Mouse (Mus musculus) neural tube, embryonic 13.5 days (tissue): ENCODE results near the gene Grm4. TPM values are rescaled to one million over a fixed set of nuclear protein-coding genes. Genes with fewer than 3 reads are reported as not detected.

Experiments
- ATAC-seq: fragments of 200-750 bp; cut with Nextera tagmentation; 2 replicates; pipeline ENCODE4 v1.8.0; 2017; ENCODE audit warnings: low read depth, mild to moderate bottlenecking, moderate TSS enrichment, moderate library complexity
- H3K27ac ChIP-seq: fragments of 300-500 bp; sonication (generic); replicated peaks from 2 replicates; pipeline ENCODE4 v1.5.1; 2015; ENCODE audit warnings: moderate library complexity, mild to moderate bottlenecking, inconsistent platforms
- H3K27me3 ChIP-seq: fragments of 300-500 bp; sonication (generic); 2 replicates; pipeline ENCODE4 v1.6.1; 2015; ENCODE audit warnings: mild to moderate bottlenecking, inconsistent platforms
- H3K36me3 ChIP-seq: fragments of 300-500 bp; sonication (generic); 2 replicates; pipeline ENCODE4 v1.6.1; 2015; ENCODE audit warnings: mild to moderate bottlenecking, inconsistent platforms
- H3K4me1 ChIP-seq: fragments of 300-500 bp; sonication (generic); replicated peaks from 2 replicates; pipeline ENCODE4 v1.6.1; 2015; ENCODE audit warnings: inconsistent platforms
- H3K4me2 ChIP-seq: fragments of 300-500 bp; sonication (generic); 2 replicates; pipeline ENCODE4 v1.6.1; 2015; ENCODE audit warnings: inconsistent platforms, mild to moderate bottlenecking, moderate library complexity
- H3K4me3 ChIP-seq: fragments of 300-500 bp; sonication (generic); 2 replicates; pipeline ENCODE4 v1.5.1; 2015; ENCODE audit warnings: mild to moderate bottlenecking, inconsistent platforms
- H3K9ac ChIP-seq: fragments of 300-500 bp; sonication (generic); 2 replicates; pipeline ENCODE4 v1.6.1; 2015; ENCODE audit warnings: moderate library complexity, mild to moderate bottlenecking, inconsistent platforms
- H3K9me3 ChIP-seq: fragments of 300-500 bp; sonication (generic); 2 replicates; pipeline ENCODE4 v1.6.1; 2016; ENCODE audit warnings: inconsistent platforms
- WGBS: fragments of 180-500 bp; shearing (Covaris S2); methylation state at CpG from one replicate; pipeline ENCODE4 v1.1.7; 2015; 5-methylcytosine and 5-hydroxymethylcytosine counted together
- polyA plus RNA-seq: library from polyadenylated mRNA; unstranded; fragments of >200 nt; fragmentation: Nextera tagmentation; extraction: Ambion mirVana; gene quantifications from 2 replicates; pipeline ENCODE4 v1.2.1, GENCODE M21; 2015

Grm4 gene
- polyA plus RNA-seq, 1 experiment from 2014 or later = 3.5 TPM

GRCm38 (mm10) chr17:27507591-27507945 is 13.6 kb downstream of the Grm4 start:
- no peaks in the 10 kb centered on the region for H3K36me3 ChIP-seq
- H3K4me2 ChIP-seq = no peak overlapping the region
- WGBS = 90% methylated on average over 7 of the region's 7 CpGs
- H3K4me1 ChIP-seq = peaks cover 67% of the 10 kb centered on the region
- peaks cover 53% of the 10 kb centered on the region for H3K27me3 ChIP-seq
- H3K9me3 ChIP-seq = no peaks in the 10 kb centered on the region
- H3K4me3 ChIP-seq = no peak overlapping the region
- ATAC-seq = no peak
- no peak overlapping the region for H3K9ac ChIP-seq
- no peak overlapping the region for H3K27ac ChIP-seq

DNA sequence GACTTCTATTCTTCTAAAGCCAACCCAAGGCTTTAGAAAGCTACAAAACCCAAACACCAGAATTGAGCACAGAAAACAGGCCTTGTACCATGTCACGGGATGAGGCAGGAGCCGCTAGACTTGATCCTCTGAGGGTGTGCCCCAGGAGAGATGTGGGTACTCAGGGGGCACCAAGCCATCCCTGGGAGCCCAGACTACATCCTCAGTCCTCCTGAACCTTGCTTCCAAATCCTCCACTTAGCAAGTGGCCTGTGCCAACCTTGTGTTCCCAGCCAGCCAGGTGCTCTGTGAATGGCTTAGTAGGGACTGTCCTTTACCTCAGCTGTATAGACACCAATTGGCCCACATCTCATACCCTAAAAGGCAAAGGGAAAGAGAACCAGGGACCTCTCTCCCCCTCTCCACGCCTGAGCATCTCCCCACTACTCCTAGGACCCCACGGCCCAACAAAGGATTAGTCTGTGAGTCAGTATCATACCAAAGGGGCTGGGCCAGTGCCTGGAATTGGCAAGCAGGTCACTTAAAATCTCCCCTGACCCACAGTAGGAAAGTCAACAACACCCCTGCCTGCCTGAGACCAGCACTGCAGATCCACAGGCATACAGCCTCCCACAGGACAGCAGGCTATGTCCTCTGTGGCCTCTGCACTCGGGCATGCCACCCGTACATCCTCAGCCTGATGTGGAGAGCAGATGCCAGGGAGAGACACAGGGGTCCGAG is 14.2 kb downstream of the Grm4 start:
- WGBS = 83% methylated on average over 7 of the region's 7 CpGs
- ATAC-seq = no peak
- no peak overlapping the region for H3K4me2 ChIP-seq
- no peaks in the 10 kb centered on the region for H3K9me3 ChIP-seq
- peaks cover 67% of the 10 kb centered on the region for H3K4me1 ChIP-seq
- H3K9ac ChIP-seq = no peak overlapping the region
- no peaks in the 10 kb centered on the region for H3K36me3 ChIP-seq
- no peak overlapping the region for H3K27ac ChIP-seq
- no peak overlapping the region for H3K4me3 ChIP-seq
- H3K27me3 ChIP-seq = peaks cover 48% of the 10 kb centered on the region

- H3K27ac ChIP-seq = no peak overlapping the region
- no peaks in the 10 kb centered on the region for H3K36me3 ChIP-seq
- no peak for ATAC-seq
- no peaks in the 10 kb centered on the region for H3K9me3 ChIP-seq
- peaks cover 67% of the 10 kb centered on the region for H3K4me1 ChIP-seq
- no peak overlapping the region for H3K4me2 ChIP-seq
- 56% methylated on average over 11 of the region's 11 CpGs for WGBS
- H3K27me3 ChIP-seq = peaks cover 42% of the 10 kb centered on the region
- H3K9ac ChIP-seq = no peak overlapping the region
- no peak overlapping the region for H3K4me3 ChIP-seq
Measured at GRCm38 (mm10) chr17:27506362-27506761, 14.8 kb downstream of the Grm4 start.

DNA sequence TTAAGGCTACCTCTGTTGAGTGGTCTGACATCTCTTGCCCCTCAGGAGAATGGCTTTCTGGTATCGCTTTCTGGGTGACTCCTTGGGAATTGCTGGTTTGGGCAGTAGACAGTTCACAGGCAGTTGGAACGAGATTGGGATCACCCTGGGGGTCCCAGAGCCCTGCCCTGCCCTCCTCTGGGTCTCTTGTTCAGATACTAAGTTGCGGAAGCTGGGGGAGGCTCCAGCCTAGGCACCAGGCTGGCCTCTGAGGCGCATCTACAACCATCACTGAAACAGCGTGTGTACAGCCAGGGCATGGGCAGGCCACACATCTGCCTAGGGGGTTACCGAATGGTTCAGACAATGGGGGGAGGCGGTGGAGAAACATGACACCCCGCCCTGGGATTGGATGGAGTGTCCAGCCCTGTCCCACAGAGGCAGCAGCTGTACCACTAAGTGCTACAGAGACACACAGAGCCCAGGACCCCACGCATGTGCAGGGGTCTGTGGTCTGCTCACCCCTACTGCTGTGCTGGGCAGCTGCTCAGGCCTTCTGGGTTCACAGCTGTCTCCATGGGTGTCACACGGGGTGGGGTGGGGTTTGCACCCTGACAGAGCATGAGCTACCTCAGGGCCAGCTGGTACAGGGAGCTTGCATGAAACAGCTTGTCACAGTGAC is 15.9 kb downstream of the Grm4 start:
- Histone ChIP-seq H3K27ac (no peak overlapping the region), H3K4me2 (no peak overlapping the region), H3K4me3 (no peak overlapping the region), H3K4me1 (peaks cover 74% of the 10 kb centered on the region), H3K27me3 (peaks cover 32% of the 10 kb centered on the region), H3K9ac (no peak overlapping the region), H3K9me3 (no peaks in the 10 kb centered on the region), H3K36me3 (no peaks in the 10 kb centered on the region)
- WGBS = 20% methylated on average over 10 of the region's 10 CpGs
- ATAC-seq = no peak

GRCm38 (mm10) chr17:27503869-27504268 is 17.3 kb downstream of the Grm4 start:
- Histone ChIP-seq H3K36me3 (no peaks in the 10 kb centered on the region), H3K27me3 (peaks cover 20% of the 10 kb centered on the region), H3K4me2 (no peak overlapping the region), H3K9ac (no peak overlapping the region), H3K4me1 (peaks cover 74% of the 10 kb centered on the region), H3K27ac (peak overlapping the region; percentile 42), H3K9me3 (no peaks in the 10 kb centered on the region), H3K4me3 (no peak overlapping the region)
- 55% methylated on average over 7 of the region's 7 CpGs for WGBS
- no peak for ATAC-seq

DNA sequence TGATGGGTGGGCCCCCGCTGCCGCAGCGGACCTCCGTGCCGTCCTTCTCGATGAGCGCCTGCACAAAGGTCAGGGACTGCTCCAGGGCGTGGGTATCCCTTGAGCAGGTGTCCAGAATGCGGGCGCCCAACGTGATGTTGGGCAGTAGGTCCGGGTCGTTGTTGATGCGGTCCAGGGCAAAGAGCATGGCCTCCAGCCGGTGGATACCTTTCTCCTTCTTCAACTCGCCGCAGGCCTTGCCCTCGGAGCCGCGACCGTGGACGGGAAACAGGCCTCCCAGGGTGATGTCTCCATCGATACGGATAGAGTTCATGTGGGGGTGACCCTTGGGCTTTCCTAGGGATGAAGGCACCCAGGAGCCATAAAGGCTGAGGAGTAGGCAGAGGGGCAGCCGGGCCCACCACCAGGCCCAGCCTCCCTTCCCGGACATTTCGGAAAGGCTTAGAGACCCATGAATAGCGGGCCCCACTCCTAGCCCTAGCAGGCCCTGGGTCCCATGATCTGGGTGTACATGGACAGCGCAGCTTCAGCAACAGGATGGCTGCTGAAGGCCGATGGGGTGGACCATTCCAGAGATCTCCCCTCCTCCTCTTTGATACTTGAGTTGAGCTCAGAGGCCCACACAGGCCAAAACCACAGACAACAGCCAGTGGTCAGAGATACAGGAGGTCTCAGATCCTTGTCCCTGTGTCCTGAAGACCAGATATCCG is 18.3 kb downstream of the Grm4 start:
- Histone ChIP-seq H3K36me3 (no peaks in the 10 kb centered on the region), H3K4me1 (peaks cover 74% of the 10 kb centered on the region), H3K9me3 (no peaks in the 10 kb centered on the region), H3K9ac (no peak overlapping the region), H3K4me2 (no peak overlapping the region), H3K27ac (no peak overlapping the region), H3K27me3 (peaks cover 11% of the 10 kb centered on the region; the same call in 1 of the 2 replicates), H3K4me3 (no peak overlapping the region)
- 67% methylated on average over 31 of the region's 31 CpGs for WGBS
- ATAC-seq = no peak

DNA sequence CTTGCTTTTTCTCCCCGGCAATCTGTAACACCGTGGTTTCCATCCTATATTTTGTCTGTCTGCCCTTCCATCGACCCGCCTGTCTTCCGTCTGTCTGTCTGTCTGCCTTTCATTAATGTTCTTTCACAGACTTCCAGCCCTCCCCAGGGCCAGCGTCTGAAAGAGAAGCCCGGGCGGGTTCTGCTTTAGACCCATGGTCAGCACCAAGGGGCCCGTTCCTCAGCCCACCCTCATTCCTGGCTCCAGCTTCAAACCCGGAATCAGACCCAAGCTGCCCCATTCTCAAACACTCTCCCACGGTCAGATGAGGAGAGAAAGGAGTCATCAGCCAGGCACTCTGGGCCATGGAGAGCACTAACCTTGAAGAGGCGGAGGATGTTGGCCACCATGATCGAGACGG is 18.9 kb downstream of the Grm4 start:
- H3K4me3 ChIP-seq = no peak overlapping the region
- no peaks in the 10 kb centered on the region for H3K9me3 ChIP-seq
- H3K4me1 ChIP-seq = peaks cover 72% of the 10 kb centered on the region
- H3K36me3 ChIP-seq = no peaks in the 10 kb centered on the region
- H3K4me2 ChIP-seq = peak overlapping the region; percentile 28; the same call in 1 of the 2 replicates
- H3K27me3 ChIP-seq = peaks cover 8% of the 10 kb centered on the region; the same call in 1 of the 2 replicates
- no peak overlapping the region for H3K9ac ChIP-seq
- 25% methylated on average over 14 of the region's 14 CpGs for WGBS
- peak overlapping the region; percentile 70; the same call in 1 of the 2 replicates for H3K27ac ChIP-seq
- ATAC-seq = no peak

DNA sequence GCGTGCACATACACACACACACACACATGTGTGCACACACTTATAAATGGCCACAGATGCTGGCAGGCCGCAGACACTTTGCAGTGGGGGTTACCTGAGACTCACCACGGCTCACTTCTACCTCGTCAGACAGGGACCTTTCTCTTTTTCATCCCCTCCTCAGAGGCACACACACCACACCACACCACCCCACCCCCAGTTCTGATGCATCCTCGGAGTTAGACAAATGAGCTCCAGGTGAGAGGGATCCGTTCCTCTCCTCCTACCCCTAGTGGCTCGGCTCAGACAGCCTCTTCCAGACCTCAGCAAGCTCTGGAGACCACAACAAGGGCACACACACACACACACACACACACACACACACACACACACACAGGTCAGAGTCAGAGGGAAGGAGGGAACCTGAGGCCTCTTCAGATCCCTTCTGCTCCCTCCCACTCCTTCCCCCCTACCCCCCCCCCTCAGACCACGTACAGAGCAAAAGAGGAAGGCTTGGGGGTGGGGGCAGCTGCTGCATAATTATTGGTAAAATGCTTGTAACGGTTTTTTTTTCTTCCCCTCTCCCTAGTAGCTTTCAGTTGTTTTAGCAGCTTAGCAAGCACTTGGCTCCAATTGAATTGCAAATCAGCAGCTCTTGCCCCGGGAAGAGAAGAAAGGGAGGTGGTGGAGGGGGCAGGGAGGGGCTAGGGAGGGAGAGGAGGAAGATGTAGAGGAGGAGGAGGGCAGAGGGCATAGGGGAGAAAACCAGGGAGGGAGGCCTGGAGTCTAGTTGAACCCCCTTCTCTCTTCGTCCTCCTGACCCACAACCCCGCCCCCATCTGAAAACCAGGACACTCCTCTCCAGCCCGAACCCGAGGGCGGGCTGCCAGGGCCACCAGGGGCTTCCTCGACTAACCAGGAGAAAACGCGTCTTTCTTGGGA is 19.6 kb downstream of the Grm4 start:
- H3K4me1 ChIP-seq = peaks cover 72% of the 10 kb centered on the region
- peak; percentile 52; the same call in 1 of the 2 replicates for ATAC-seq
- no peak overlapping the region for H3K4me3 ChIP-seq
- 7% methylated on average over 18 of the region's 18 CpGs for WGBS
- peak overlapping the region; percentile 70 for H3K27ac ChIP-seq
- H3K27me3 ChIP-seq = peaks cover 6% of the 10 kb centered on the region; the same call in 1 of the 2 replicates
- no peaks in the 10 kb centered on the region for H3K9me3 ChIP-seq
- no peaks in the 10 kb centered on the region for H3K36me3 ChIP-seq
- H3K4me2 ChIP-seq = peak overlapping the region; percentile 28
- peak overlapping the region; percentile 49 for H3K9ac ChIP-seq

- Histone ChIP-seq H3K27ac (peak overlapping the region; percentile 70), H3K9me3 (no peaks in the 10 kb centered on the region), H3K9ac (peak overlapping the region; percentile 49), H3K36me3 (no peaks in the 10 kb centered on the region), H3K27me3 (peaks cover 3% of the 10 kb centered on the region; the same call in 1 of the 2 replicates), H3K4me1 (peaks cover 65% of the 10 kb centered on the region), H3K4me2 (no peak overlapping the region), H3K4me3 (no peak overlapping the region)
- ATAC-seq = no peak
- WGBS = 37% methylated on average over 4 of the region's 4 CpGs
Measured at GRCm38 (mm10) chr17:27500811-27501210, 20.4 kb downstream of the Grm4 start.

DNA sequence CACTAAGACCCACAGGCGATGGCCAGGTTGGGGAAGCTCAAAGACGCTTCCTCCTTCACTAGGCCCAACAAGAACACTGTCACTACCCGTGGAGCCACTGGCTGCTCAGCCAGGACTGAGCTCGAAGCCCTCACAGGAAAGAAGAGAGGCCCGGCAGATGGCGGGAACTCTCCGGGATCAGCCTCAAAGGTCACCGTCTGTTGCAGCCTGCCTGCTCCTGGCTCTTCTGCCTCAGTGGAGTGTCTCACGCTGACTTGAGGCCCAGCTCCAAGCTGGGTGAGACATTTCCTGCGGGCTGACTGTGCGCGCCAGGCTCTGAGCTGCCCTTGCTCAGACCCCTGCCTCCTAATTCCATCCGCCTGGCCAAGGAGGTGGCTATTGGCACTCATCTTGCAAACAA is 22.1 kb downstream of the Grm4 start:
- H3K27me3 ChIP-seq = peaks cover 3% of the 10 kb centered on the region; the same call in 1 of the 2 replicates
- H3K9me3 ChIP-seq = no peaks in the 10 kb centered on the region
- no peak for ATAC-seq
- H3K9ac ChIP-seq = no peak overlapping the region
- peaks cover 48% of the 10 kb centered on the region for H3K4me1 ChIP-seq
- no peak overlapping the region for H3K4me2 ChIP-seq
- 77% methylated on average over 13 of the region's 13 CpGs for WGBS
- no peak overlapping the region for H3K4me3 ChIP-seq
- H3K36me3 ChIP-seq = no peaks in the 10 kb centered on the region
- H3K27ac ChIP-seq = no peak overlapping the region

- H3K4me1 ChIP-seq = peaks cover 35% of the 10 kb centered on the region
- 81% methylated on average over 5 of the region's 5 CpGs for WGBS
Measured at GRCm38 (mm10) chr17:27497798-27498197, 23.4 kb downstream of the Grm4 start.

More at GRCm38 (mm10) chr17:27497798-27498197, 23.4 kb downstream of the Grm4 start:
- no peaks in the 10 kb centered on the region for H3K36me3 ChIP-seq
- no peak for ATAC-seq
- H3K27me3 ChIP-seq = 0 out of 2 replicates have a peak, but pooled peaks cover under 1% of the 10 kb centered on the region
- H3K9me3 ChIP-seq = no peaks in the 10 kb centered on the region
- H3K4me3 ChIP-seq = no peak overlapping the region
- no peak overlapping the region for H3K9ac ChIP-seq
- no peak overlapping the region for H3K27ac ChIP-seq
- no peak overlapping the region for H3K4me2 ChIP-seq
